Mouse (Mus musculus) neural tube, embryonic 10.5 days (tissue): Measurements from ENCODE around the gene Cdc37.
"Not testable (repeated sequence)": the region's sequence is repeated elsewhere in the genome, so short reads cannot be mapped to it uniquely, and the experiment has no call there.

Source experiments
- DNase-seq: peaks from one replicate; pipeline ENCODE4 v3.0.0-alpha.2; 2017; ENCODE audit warnings: low spot score; ENCODE audit errors: extremely low spot score

The Cdc37 gene

DNA sequence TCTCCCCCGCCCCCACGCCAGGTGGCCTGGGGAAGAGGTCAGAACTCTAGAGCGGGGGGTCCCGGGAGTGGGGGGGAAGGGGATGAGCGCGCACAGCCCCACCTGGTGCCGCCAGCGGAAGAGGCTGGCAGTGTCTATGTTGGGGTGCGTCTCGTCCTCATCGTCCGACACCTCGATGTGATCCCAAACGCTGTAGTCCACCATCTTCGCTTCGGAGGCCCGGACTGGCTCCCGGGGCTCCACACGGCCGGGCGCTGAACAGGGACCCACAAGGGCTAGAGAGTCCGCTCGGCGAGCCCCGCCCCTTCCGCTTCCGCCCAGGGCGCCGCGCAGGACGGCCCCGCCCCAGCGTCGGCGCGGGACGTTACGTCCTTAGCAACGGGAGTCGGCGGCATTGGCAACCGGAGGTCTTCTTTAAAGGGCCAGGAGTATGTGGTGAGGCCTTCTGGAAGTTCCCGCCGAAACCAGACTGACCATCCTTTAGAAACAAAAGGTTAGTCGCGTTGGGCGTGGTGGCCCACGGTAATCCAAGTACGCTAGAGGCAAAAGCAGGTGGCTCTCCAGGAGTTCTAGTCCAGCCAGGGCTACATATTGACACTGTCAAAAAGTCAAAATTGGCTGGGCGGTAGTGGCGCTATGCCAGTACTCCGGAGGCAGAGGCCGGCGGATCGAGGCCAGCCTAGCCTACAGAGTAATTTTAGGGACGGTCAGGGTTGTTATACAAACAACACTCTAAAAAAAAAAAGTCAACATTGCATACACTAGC, at the start of gene Cdc37:
Cdc37 (minus strand) TSS at position 329 of the 766 bp plus-strand sequence.
- DNase-seq: peak; percentile 97

DNA sequence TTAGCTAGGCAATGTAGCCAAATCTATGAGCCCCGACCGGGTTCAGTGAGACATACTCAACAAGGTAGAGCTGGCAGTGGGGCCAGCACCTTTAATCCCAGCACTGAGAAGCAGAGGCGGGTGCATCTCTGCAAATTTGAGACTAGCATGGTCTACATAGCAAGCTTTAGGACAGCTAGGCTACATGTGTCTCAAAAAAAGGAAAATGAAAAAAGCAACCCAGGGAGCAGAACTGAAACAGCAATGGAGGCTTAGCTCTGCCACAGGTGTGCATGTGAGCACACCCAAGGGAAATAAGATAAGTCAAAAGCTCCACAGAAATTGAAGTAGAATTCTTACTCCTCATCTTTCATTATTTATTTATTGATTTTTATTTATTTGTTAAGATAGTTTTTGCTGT, 49.2 kb upstream of the Cdc37 start:
- no peak for DNase-seq

- DNase-seq: peak; percentile 53
Measured at GRCm38 (mm10) chr9:21197981-21198380, 48.2 kb upstream of the Cdc37 start.

DNA sequence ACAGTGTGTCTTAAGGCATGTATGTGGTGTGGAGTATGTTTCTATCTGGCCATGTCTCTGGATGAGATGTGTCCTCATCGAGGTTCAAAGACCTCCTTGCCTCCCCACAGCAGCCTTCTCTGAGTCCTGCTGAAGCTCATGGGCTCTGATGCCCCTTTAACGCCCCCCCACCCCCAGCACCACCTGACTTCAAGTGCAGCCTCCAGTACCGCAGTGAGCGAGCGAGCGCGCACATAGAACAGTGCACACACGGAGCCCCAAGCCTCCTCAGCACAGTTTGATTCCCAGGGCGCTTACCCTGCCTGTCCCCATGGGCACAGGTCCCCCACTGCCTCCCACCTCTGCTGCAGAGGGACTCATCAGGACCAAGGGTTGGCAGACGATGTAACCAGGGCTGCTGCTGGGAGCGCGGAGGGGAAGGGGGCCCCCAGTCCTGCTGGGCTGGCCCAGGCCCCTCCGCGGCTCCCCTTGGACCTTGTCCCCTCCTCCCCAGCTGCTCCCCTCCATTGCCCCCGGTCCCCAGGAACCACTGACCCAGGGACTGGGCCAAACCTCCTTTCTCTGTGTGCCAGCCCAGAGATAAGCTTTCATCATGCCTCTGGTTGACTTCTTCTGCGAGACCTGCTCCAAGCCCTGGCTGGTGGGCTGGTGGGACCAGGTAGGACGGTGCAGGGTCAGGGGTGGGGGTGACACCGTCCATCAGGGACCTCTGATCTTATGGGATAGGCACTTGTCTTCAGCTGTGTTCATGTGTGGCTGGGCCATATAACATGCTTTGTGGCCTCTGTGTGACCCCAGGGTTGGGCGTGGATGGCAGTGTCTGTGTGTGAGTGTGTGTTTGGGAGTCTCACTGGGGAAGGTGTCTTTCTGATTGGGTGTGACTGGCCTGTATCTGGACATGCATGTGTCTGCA, 47.0 kb upstream of the Cdc37 start:
- no peak for DNase-seq

DNA sequence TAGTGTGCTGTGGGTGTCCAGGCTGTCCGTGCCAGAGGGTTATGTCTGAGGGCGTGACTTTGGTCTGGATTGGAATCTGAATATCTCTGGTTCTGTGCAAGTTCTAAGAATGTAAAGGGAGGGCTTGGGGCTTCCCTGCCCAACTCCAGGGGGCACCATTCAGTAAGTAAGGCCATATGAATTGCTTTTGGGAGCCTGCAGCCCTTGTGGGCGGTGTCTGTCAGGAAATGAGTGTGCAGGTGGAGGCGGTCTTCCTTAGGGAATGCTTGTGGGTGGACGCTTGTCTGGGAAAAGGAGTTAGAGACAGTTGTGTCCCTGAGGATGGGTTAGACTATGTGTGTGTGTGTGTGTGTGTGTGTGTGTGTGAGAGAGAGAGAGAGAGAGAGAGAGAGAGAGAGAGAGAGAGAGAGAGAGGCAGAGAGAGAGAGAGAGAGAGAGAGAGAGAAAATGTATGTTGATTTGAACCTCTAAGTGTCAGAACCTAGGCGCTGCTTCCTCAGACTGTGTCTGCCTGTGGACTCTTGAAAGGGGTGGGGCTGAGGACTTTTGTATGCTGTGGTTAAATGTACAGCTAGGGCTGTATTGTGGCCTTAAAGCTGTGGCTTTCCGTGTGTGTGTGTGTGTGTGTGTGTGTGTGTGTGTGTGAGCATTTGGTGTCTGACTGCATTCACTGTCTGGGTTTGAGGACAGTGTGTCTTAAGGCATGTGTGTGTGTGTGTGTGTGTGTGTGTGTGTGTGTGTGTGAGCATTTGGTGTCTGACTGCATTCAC, 46.1 kb upstream of the Cdc37 start:
- DNase-seq: not testable (repeated sequence)

DNA sequence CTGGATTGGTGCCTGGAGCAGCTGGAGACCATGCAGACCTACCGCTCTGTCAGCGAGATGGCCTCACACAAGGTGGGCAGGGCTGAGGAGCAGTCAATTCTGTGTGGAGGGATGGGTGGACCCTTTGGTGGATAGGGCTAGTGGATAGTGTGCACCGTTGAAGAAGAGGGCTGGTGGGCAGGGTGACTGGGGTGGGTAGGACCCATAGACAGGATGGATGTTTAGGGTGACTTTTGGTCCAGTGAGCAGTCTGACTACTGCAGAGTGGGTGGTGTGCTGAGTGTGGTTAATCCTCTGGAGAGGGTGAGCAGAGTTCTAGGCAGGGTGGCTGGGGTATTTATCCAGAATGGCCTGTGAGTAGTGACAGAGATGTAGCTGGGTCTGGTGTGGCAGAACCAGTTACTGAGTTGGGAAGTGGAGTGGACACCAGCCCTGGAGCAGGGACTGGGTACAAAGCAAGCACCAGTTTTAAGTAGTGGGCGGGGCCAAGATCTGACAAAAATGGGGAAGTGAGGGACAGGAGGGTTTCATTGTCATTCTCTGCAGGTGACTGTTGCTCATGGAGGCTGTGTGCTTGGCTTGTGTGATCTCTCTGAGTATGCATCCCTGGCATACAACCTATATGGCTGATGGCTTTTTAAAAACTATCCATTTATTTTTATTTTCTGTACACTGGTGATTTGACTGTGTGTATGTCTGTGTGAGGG, 45.2 kb upstream of the Cdc37 start:
- DNase-seq: no peak

DNA sequence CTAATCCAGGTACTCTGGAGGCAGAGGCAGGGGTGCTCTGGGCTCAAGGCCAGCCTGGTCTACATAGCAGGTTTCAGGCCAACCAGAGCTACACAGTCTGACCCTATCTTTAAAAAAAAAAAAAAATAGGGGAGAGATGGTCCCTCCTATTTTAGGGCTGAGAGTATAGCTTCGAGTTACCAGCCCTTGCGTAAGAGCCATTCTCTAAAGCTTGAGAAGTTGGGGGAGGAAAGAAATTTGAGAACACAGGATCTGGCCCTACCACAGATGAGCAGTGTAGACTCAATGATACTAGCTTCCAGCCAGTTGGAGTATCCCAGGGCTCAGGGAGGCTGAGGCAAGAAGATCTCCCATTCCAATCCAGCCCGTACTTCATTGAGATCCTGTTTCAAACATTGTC, 44.0 kb upstream of the Cdc37 start:
- no peak for DNase-seq

DNA sequence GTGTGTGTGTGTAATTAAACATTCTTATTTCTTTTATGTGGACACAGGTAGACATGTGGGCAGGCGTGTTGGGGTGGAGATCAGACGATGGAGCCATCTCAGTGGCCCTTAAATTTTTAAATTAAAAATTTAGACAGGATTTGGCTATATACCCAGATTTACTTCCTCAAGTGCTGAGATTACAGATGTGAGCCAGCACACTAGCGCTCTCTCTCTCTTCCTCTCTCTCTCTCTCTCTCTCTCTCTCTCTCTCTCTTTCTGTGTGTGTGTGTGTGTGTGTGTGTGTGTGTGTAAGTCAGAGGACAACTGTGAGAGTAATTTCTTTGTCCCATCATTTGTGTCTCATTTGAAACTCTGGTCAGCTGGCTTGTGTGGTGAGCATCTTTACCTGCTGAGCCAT, 40.9 kb upstream of the Cdc37 start:
- DNase-seq: no peak

DNA sequence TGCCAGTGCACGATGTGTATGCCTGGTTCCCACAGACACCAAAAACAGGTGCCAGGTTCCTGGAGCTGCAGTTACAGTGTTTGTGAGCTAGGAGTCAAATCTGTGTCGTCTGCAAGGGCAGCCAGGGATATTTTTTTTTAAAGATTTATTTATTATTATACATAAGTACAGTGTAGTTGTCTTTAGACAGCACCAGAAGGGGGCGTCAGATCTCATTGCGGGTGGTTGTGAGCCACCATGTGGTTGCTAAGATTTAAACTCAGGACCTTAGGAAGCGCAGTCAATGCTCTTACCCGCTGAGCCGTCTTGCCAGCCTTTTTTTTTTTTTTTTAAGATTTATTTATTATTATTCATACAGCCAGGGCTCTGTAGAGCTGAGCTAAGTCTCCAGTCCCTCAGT, 40.1 kb upstream of the Cdc37 start:
- no peak for DNase-seq

GRCm38 (mm10) chr9:21185436-21185835, 35.7 kb upstream of the Cdc37 start:
- no peak for DNase-seq

DNA sequence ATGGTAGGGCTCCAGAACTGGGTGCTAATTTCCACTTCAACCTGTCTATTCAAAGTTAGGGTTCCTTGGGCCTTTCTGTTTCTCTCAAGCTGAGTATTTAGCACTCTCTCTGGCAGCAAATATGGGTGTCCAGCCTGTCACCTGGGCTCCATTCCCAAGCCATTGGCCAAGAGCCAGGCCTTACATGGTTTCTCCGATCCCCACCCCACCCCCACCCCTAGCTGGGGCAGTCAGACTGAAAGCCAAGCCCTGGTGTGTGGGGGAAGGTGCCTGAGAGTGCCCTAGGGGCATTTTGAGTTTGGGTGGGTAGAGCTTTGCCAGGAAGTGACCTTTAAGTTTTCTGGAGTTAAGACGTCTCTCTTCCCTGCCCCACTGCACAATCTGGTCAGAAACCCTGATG, 35.0 kb upstream of the Cdc37 start:
- no peak for DNase-seq

GRCm38 (mm10) chr9:21183905-21184413, 34.2 kb upstream of the Cdc37 start:
- no peak for DNase-seq

- no peak for DNase-seq
Measured at GRCm38 (mm10) chr9:21183421-21183820, 33.6 kb upstream of the Cdc37 start.

GRCm38 (mm10) chr9:21181421-21182220, 31.8 kb upstream of the Cdc37 start:
- no peak for DNase-seq

DNA sequence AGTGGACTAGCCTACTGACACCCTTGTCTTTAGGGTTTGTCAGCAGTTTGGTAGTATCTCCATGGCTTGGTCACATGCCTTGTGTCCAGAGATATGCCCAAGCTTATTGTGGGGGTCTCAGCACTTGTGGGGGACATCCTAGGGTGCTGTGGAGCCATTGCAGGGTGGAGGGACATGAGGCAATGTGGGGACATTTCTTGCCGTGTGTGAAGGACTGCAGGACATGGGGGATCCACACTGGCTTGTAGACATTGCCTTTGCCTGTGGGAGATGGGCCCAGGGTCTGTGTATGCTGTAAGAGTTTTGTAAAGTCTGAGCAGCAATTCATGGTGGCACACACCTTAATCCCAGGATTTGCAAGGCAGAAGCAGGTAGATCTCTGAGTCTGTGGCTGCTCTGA, 31.1 kb upstream of the Cdc37 start:
- no peak for DNase-seq

- no peak for DNase-seq
Measured at GRCm38 (mm10) chr9:21180402-21180801, 30.6 kb upstream of the Cdc37 start.

GRCm38 (mm10) chr9:21172364-21172763, 22.6 kb upstream of the Cdc37 start:
- no peak for DNase-seq

DNA sequence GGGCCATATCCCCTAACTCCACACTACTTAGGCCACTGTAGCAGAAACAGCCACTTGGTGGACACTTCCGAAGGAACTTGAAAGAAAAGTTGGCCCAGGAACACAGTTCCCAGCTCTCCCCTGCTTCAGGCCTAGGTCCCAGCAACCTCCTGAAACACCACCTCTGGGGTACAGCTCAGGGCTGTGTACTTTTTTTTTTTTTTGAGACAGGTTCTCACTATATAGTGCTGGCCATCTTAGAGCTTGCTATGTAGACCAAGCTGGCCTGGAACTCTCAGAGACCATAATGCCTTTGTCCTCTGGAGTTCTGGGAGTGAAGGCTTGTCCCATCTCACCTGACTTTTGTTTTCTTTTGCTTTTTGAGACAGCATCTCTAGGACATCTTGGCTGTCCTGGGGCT, 19.4 kb upstream of the Cdc37 start:
- DNase-seq: no peak

- DNase-seq: peak; percentile 85
Measured at GRCm38 (mm10) chr9:21168161-21169123, 18.7 kb upstream of the Cdc37 start.
